8 mouse cellular contexts compared by ENCODE assay signal in genomic region chr14:24841715-24842496, GRCm38 (mm10).
DNase-seq lines count a peak whose midpoint lies in the region; ATAC-seq lines count a peak whose summit lies in the region.

No protein-coding gene starts in this region.

- no peaks in the 10 kb centered on the region for H3K9me3 ChIP-seq in forebrain, embryonic 12.5 days

- H3K4me2 ChIP-seq in forebrain, embryonic 12.5 days, result peak overlapping the region; percentile 31

- WGBS in forebrain, embryonic 12.5 days, result 16% methylated on average over 17 of the region's 17 CpGs

- peak; percentile 51 for DNase-seq in cerebellum, adult 9-10 months
- DNase-seq in layer of hippocampus, postnatal 14 days (ENCODE audit: low spot score in 2 of 2), result peak; percentile 74 to 80
- peak; percentile 65 for DNase-seq in neural tube, embryonic 10.5 days (ENCODE audit: extremely low spot score, low spot score)
- no peak for DNase-seq in heart, adult 8-10 months (ENCODE audit: low spot score)
- no peak for DNase-seq in thymus, postnatal 14 days
- no peak for DNase-seq in ovary, postnatal 10 days (ENCODE audit: low spot score)

- ATAC-seq in forebrain, embryonic 12.5 days (ENCODE audit: low FRiP score), result peak; percentile 85
- no peak for ATAC-seq in granulocyte monocyte progenitor cell, adult 5-6 weeks (replicated peaks; ENCODE audit: poor library complexity, severe bottlenecking)

- peak overlapping the region; percentile 81 for H3K27ac ChIP-seq in forebrain, embryonic 12.5 days

- no peak overlapping the region for H3K4me3 ChIP-seq in forebrain, embryonic 12.5 days (replicated peaks)

- peaks cover 25% of the 10 kb centered on the region for H3K4me1 ChIP-seq in forebrain, embryonic 12.5 days

- no peaks in the 10 kb centered on the region for H3K36me3 ChIP-seq in forebrain, embryonic 12.5 days (replicated peaks)

- H3K27me3 ChIP-seq in forebrain, embryonic 12.5 days, result no peaks in the 10 kb centered on the region

- H3K9ac ChIP-seq in forebrain, embryonic 12.5 days, result peak overlapping the region; percentile 31

Comparison
In these comparisons a context has a peak if more than half of its experiments do, and no peak if none do; other contexts are left out.
1. DNase-seq: peak in cerebellum, adult 9-10 months (single experiment), layer of hippocampus, postnatal 14 days (2 of 2) and neural tube, embryonic 10.5 days (single experiment); none in heart, adult 8-10 months (single experiment), thymus, postnatal 14 days (single experiment) and ovary, postnatal 10 days (single experiment).